Mouse (Mus musculus): Measurements from ENCODE around the gene Gpr62.

- TF ChIP-seq GATA1 (IDR thresholded peaks at IDR 0.05; ENCODE audit: borderline replicate concordance, low read length) (no peak), FLI1 (IDR thresholded peaks at IDR 0.05; ENCODE audit: low read length) (no peak)
Observed at GRCm38 (mm10) chr9:106448498-106449031, 17.2 kb downstream of the Gpr62 start.
